Mouse (Mus musculus) forelimb bud, embryonic 11.5 days (tissue): ENCODE data around the gene Raly.
"Not testable (repeated sequence)": the region's sequence is repeated elsewhere in the genome, so short reads cannot be mapped to it uniquely, and the experiment has no call there.

Experiments used
- DNase-seq: peaks from one replicate; pipeline ENCODE4 v3.0.0-alpha.2; 2012; ENCODE audit warnings: low read depth, low spot score

The Raly gene

DNA sequence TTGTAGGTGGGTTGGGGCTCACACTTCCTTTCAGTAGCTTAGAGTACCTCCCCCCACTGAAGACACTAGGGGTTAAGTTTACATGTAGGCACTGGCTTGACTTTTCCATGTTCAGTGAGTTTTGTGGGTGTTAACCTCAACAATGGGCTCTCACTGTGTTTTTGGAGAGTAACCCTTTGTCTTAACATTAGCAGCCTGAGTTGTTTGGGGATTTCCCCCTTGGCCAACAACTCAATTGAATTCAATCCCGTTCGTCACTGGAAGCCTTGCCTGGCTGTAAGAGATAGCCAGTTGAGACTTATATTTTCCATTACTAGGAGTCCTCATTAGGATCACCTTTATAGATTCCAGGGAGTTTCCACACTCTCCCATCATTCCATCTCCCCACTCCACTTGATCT is 45.6 kb downstream of the Raly start:
- DNase-seq, result no peak

DNA sequence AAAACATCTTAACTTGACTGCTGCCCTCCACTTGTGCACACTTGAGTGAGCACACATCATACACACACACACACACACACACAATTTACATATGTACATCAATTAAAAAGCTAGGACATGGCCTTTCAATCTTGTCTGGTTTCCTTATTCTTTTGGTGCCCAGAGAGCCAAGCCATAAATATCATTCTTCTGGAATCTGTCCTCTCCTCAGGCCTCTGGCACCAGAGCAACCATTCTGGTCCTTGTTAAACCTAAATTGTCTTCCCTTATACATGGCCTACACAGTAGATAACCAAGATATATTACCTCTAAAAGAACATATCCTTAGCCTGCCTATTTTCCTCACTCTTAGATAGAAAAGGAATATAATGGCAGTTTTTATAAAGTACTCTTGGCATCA is 57.2 kb downstream of the Raly start:
- no peak for DNase-seq

DNA sequence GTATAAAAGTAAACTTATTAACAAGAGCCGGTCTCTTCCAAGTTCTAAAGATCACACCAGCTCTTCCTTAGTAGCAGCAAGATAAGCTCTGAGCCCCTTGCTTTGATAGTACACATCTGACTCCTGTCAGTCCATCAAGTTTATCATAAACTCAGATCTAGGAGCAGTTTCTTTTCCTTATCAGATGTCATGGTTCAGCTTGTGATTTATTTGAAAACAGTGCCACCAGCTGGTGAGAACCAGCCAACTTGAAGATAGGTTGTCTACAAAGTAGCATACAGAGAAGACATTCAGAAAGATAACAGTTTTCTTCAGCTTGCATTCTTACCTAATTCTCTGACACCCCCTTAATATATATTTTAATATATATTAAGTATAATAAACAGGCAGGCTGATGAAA is 64.5 kb downstream of the Raly start:
- DNase-seq, result peak; percentile 26

DNA sequence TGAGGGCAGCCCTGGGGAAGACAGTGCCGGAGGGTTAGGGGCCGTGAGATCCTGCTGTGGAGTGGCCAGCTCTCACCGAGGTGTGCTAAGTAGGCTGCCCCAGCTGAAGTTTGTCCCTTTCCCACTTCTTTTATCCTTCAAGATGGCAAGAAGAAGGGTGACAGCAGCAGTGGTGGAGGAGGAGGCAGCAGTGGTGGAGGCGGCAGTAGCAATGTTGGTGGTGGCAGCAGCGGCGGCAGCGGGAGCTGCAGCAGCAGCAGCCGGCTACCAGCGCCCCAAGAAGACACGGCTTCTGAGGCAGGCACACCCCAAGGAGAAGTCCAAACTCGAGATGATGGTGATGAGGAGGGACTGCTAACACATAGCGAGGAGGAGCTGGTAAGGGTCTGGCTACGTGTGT is 72.8 kb downstream of the Raly start:
- no peak for DNase-seq

DNA sequence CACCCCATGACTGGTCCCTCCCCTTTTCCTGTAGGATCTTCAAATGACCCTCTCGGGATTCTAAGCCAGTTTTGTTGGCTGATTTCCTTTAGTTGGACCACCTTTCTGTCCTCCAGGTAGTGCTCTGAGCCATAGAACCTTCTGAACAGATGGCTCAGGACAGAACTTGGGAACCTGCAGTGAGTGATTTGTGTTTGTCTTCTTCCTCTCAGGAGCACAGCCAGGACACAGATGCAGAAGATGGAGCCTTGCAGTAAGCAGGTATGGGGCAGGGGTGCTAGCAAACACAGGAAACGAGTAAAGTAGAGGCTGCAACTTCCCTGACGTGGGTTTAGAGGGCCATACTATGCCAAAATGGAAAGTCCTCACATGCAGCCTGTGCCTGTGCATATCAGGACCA is 74.8 kb downstream of the Raly start:
- no peak for DNase-seq

DNA sequence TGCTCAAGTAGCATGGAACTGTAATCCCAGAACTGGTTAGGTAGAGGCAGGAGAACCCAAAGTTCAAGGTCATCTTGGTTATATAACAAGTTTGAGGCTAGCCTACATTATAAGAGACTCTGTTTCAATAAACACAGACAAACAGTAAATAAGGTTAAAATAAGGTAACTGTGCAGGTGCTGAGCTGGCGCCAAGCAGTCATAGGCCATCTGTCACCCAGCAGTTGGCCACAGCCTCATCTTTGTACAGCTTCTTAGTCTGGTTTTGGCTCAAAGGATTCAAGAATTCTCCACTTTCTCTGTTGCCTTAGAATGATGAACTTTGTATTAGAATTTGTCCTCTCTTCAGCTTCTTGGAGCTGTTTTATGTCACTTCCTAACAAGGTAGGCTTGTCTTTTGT is 77.2 kb downstream of the Raly start:
- no peak for DNase-seq

DNA sequence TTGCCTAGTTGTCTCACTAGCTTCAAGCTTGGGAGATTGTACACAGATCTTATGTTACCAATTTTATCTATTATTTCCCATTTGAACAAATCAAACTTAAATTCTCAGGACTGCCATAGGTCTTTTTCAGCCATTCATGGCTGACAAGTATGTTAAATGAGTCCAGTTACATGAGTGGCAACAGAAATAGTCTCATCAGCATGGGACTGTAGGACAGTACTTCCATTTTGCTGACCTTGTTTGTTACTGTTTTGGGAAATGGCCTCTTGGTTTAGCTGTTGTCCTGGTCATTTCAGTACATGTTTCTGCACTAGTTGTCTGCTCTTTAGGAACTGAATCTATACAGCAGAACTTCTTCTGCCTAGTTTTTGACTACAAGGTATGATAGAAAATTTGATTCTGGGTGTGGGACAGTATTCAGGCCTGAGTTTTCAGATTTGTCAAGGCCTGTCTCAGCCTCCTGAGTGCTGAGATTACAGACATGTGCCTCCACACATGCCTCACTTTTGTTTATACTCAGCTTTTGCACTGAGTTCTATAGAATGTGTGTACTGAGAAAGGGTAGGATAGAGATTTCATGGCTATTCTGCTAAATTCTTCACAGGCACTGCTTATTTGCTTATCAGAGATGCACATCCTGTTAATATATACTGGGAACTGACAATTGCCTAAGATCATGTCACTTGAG is 79.2 kb downstream of the Raly start:
- no peak for DNase-seq

DNA sequence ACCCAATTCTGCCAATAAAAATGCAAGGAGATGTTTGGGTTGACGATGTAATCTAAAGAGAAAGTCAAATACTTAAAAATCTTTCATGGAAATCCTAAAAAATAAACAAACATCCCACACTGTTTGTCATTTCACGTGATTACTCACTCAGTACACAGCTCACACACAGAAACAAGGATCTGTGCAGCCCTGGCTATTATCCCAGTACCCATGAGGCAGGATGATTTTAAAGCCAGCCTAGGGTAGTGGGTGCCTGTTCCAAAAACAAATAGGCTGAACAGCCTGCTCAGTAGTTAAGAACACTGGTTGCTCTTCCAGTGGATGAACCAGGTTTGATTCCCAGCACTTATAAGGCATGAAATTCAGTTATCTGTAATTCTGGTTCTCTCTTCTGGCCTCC is 85.7 kb downstream of the Raly start:
- DNase-seq, result no peak

DNA sequence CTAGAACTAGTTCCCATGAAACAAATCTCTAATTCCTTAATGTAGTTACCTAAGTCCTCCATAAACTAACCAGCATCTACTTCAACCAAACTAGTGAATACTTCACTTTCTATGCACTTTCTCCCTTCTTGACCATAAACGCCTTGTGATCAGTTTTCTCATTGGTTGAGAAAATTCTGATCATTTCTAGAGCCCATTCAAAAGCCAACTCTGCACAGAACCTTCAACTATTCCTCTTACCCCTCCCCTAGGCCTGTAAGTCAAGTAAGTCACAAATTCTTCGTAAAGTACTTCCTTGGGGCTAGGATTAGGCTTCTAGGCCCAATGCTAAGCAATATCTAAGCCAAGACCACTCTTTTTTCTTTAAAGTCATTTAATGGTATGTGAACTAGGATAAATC is 100.7 kb downstream of the Raly start:
- DNase-seq, result no peak

DNA sequence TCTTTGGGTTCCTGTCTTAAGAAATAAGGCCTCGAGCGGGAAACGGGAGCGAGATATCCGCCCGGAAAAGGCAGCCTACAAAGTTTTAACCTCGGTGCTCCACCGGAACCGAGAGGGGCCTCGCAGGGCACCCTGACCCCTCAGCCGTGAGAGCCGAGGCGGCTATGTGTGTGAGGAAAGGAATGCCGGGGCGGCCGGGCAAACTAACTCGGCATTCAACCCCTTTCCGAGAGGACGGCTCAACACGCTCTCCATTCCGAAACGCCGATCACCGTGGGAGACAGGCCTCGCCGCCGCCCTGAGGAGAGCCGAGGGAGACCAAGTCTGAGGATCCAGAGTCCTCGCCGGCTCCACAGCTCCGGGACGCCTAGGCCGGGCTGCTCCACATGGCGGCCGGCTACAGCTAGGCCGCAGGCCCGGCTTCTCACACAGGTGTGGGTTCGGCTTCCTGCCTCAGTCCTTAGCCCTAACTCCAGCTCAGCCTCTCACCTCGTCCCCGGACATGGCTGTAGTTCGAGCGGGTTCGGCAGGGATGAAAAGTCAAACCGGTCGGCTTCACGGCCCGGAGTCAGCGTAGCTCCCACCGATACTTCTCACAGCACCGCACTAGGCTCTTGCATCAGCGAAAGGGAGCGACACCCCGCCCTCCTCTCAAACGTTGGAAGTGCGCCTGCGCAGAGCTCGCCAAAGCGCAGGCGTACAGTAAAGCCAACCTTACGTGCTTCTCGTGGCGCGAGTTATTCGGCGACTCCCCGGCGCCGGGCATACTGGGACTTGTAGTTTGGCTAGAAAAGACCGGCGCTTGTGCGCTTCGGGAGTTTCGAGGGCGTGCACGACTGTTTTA is 101.5 kb downstream of the Raly start, which contains the start of gene Eif2s2:
Eif2s2 (minus strand) TSS at position 735 of the 844 bp plus-strand sequence.
- peak; percentile 99 for DNase-seq

DNA sequence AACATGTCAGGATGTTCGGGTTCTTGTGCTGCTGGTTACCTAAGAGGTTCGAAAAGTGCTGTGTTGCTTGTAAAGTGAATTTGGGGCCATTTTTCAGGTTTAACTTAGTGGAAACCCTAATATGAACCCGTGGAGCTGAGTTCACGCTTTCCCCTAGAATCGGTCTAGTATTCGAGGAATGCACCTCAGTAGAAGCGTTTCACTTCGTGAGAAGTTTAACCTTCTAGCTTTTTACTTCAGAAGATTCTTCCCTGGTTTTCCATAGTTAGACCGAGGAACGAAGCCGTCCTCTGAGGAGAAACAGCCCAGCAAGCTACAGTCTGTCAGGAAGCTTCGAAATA is 102.1 kb downstream of the Raly start:
- no peak for DNase-seq

DNA sequence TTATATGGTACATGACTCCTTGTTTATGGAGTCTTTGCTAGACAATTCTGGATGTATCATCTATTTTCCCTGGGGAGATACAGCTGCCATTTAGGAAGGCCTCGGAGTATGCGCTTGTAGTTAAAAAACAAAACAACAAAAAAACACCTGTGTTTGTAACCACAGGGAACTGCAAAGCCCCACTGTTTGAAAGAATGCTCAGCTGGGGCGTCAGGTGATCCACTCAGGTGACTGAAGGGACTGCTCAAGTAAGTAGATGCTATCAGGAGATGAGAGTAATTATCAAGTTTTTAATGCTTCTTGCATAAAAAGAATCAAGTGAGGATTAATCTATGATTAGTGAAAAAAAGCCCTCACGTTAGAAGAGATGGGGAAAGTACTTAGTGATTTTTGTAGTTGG is 102.7 kb downstream of the Raly start:
- no peak for DNase-seq

DNA sequence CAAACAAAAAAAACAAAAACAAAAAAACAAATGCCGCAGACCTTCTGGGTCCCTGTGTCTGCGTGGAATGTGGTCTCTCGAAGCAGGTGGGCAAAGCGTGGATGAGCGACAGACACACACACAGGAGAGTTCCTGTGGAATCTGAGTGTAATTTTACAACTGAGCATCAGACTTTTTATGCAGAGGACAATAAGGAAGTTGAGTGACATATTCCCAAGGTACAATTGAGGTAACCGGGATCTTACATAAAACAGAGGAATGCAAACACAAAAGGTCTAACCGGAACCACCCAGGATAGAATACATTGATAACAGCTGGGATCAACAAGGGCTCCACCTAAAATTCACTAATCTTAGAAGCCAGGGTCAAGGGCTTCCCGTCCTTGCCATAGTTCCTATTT is 108.1 kb downstream of the Raly start:
- not testable (repeated sequence) for DNase-seq

DNA sequence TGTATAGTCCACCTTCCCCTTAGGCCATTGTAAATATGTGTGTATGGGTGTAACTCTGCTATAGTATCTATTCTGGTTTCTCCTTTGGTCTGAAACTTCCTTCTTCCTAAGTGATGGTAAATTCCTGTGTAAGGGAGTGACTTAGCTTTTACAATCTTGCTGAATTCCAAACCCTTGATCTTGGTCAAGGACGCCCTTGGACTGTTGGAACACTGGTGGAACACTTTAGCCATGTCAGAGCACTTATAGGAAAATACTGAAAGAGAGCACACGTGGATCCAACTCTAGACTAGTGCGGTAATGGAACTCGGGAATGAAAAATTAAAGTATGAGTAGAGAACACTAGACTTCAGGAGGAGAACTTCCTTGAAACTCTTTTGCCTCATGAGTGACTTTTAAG is 108.5 kb downstream of the Raly start:
- not testable (repeated sequence) for DNase-seq

DNA sequence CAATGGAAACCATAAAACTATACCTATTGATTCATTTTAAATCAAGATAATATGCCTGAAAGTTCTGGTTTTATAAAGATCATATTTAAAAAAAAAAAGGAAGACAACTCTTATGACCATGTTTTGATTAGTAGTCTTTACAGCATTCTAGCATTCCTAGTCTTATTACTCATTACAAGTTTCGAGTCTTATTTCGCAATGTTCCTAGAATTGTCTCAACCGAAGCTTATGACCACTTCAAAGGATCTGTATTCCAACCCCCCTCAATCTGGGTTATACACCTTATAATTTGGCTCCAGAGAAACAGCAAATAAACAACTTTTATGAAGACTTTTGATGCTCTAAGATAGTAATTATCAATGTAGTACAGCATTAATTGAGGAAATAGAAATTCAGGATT is 111.2 kb downstream of the Raly start:
- no peak for DNase-seq

DNA sequence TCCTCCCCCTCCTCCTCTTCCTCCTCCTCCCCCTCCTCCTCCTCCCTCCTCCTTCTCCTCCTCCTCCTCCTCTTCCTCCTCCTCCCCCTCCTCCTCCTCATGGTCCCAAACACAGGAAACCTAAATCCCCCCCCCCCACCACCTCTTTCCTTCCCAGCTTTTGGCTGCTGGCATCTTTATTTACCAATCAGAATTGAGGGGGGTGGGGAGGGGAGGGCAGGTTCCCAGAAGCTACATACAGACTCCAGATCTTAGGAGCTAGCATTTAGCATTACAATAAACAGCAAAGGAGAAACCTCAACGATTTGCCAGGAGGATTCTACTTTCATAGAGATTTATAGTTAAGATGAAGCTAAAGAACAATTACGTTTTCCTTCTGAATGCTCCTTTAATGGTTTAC is 114.9 kb downstream of the Raly start:
- no peak for DNase-seq

DNA sequence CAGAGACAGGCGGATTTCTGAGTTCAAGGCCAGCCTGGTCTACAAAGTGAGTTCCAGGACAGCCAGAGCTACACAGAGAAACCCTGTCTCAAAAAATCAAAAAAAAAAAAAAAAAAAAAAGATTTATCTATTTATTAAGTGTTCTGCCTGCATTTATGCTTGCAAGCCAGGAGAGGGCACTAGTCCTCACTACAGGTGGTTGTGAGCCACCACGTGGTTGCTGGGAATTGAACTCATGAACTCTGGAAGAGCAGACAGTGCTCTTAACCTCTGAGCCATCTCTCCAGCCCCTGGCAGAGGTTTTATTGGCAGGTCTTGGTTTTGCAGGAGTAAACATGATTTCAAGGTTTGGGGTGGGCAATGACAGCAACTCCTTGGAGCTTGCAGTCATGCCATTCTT is 117.3 kb downstream of the Raly start:
- DNase-seq, result not testable (repeated sequence)

DNA sequence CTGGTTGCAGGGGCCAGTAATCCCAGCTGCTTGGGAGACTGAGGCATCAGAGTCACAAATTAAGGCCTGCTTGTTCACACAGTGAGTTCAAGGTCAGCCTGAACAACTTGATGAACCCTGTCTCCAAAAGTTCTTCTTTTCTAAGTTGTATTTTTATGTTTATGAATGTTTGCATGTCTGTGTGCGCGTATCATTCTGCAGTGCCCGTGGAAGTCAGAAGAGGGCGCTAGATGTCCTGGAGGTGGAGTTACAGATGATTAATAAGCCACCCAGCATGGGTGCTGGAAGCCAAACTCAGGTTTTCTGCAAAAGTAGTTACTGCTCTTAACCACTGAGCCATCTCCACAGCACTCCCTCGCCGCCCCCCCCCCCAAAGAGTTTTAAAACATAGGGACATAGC is 118.9 kb downstream of the Raly start:
- DNase-seq, result no peak

DNA sequence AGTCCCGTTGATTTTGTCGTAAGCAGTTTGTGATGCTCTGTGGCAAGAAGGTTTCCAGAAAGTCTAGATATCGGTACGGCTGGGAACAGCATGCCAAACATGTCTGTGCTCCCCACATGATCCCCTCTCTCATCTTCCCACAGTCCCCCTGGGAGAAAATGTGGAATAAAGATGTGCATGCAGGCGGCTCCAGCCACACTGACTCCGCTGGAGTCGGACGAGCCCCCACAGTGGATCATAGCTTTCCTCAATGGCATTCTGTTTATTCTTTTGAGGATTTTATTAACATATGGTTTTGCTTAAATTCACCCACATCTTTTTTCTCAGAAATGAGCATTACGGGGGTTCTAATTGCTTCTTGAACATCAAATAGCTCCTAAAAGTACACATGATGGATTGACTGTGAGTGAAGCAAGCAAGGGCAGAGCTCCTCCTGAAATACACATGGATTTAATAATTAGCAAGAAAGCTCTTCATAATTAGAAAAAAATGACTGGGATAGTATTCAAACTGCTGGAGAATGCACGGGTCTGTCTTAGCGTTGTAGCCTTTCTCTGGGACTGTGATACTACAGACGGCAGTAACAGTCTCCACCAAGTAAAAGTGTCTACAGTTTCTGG is 125.1 kb downstream of the Raly start:
- DNase-seq, result peak; percentile 85

DNA sequence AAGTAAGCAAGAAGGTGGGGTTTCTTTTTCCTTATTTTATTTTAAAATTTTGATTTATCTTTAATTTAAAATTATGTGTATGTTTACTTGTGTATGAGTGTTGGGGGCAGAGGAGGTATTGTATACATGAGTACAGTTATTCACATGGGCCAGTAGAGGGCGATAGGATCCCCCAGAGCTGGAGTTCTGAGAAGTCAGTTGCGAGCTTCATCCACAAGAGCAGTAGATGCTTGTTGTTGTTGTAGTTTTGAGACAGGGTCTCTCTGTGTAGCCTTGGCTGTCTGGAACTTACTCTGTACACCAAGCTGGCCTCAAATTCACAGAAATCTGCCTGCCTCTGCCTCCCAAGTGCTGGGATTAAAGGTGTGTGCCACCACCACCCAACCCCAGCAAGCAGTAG is 125.7 kb downstream of the Raly start:
- peak; percentile 56 for DNase-seq
